Mouse (Mus musculus) liver (tissue): ENCODE data around the gene Zfp352.
"Not testable (repeated sequence)": the region's sequence is repeated elsewhere in the genome, so short reads cannot be mapped to it uniquely, and the experiment has no call there.

Source experiments
- DNase-seq: peaks from one replicate; pipeline ENCODE4 v3.0.0-alpha.2; 2020; ENCODE audit warnings: mixed read lengths

Gene Zfp352

GRCm38 (mm10) chr4:90218520-90218919 lies at the start of gene Zfp352:
TSS of gene Zfp352 (plus strand) at chr4:90218820.
- DNase-seq = no peak

GRCm38 (mm10) chr4:90170890-90171483 lies 47.6 kb upstream of the Zfp352 start:
- no peak for DNase-seq

GRCm38 (mm10) chr4:90174036-90174435 lies 44.6 kb upstream of the Zfp352 start:
- no peak for DNase-seq

GRCm38 (mm10) chr4:90203421-90203820 lies 15.2 kb upstream of the Zfp352 start:
- no peak for DNase-seq

GRCm38 (mm10) chr4:90211475-90211874 lies 7.1 kb upstream of the Zfp352 start:
- no peak for DNase-seq

GRCm38 (mm10) chr4:90212076-90212475 lies 6.5 kb upstream of the Zfp352 start:
- no peak for DNase-seq

- not testable (repeated sequence) for DNase-seq
These were observed 17.0 kb downstream of the Zfp352 start for GRCm38 (mm10) chr4:90235646-90236045.

- DNase-seq = no peak
These were observed 51.2 kb downstream of the Zfp352 start for GRCm38 (mm10) chr4:90269781-90270180.
